Mouse (Mus musculus) neutrophil, adult 5-6 weeks (primary cell): ENCODE results near the gene Coro7. TPM values are rescaled to one million over a fixed set of nuclear protein-coding genes. Genes with fewer than 3 reads are reported as not detected.
"Not testable (repeated sequence)": the region's sequence is repeated elsewhere in the genome, so short reads cannot be mapped to it uniquely, and the experiment has no call there.

Experiments used
- ATAC-seq: fragments of 151-379, 151-347 bp; 2 replicates; pipeline ENCODE4 v1.8.0; 2017; ENCODE audit warnings: mild to moderate bottlenecking, moderate TSS enrichment; ENCODE audit not compliant: insufficient number of reproducible peaks, poor library complexity, low FRiP score, severe bottlenecking; ENCODE audit errors: extremely low read depth
- total RNA-seq: library from RNA; stranded (forward); fragments of 200-1000 nt; gene quantifications from 2 replicates; pipeline ENCODE4 v1.2.3, GENCODE M21; 2017

Coro7 gene
- total RNA-seq, 1 experiment from 2014 or later: 65.6 TPM

GRCm38 (mm10) chr16:4683581-4684456 lies 4.2 kb upstream of the Coro7 start:
- peak; percentile 67 for ATAC-seq

- ATAC-seq: no peak
Observed at GRCm38 (mm10) chr16:4683193-4683580, 3.6 kb upstream of the Coro7 start.

GRCm38 (mm10) chr16:4682628-4683179 lies 3.1 kb upstream of the Coro7 start:
- no peak for ATAC-seq

- not testable (repeated sequence) for ATAC-seq
Observed at GRCm38 (mm10) chr16:4680922-4681455, 1.4 kb upstream of the Coro7 start.

- no peak for ATAC-seq
Observed at GRCm38 (mm10) chr16:4678080-4678479, 1.5 kb downstream of the Coro7 start.

- ATAC-seq: no peak
Observed at GRCm38 (mm10) chr16:4676836-4677235, 2.7 kb downstream of the Coro7 start.

GRCm38 (mm10) chr16:4674091-4674490 lies 5.5 kb downstream of the Coro7 start:
- peak; percentile 79 for ATAC-seq

GRCm38 (mm10) chr16:4670317-4670716 lies 9.3 kb downstream of the Coro7 start:
- no peak for ATAC-seq

- peak; percentile 84 for ATAC-seq
Observed at GRCm38 (mm10) chr16:4667190-4667808, 12.3 kb downstream of the Coro7 start.

- ATAC-seq: no peak
Observed at GRCm38 (mm10) chr16:4665726-4666125, 13.9 kb downstream of the Coro7 start.

- ATAC-seq: no peak
Observed at GRCm38 (mm10) chr16:4663806-4664205, 15.8 kb downstream of the Coro7 start.

GRCm38 (mm10) chr16:4661605-4662004 lies 18.0 kb downstream of the Coro7 start:
- no peak for ATAC-seq

GRCm38 (mm10) chr16:4659326-4659725 lies 20.3 kb downstream of the Coro7 start:
- ATAC-seq: no peak

GRCm38 (mm10) chr16:4658781-4659245 lies 20.8 kb downstream of the Coro7 start:
- ATAC-seq: no peak

- ATAC-seq: no peak
Observed at GRCm38 (mm10) chr16:4656571-4657081, 23.0 kb downstream of the Coro7 start.

GRCm38 (mm10) chr16:4655764-4656570 lies 23.6 kb downstream of the Coro7 start:
- ATAC-seq: no peak

GRCm38 (mm10) chr16:4655251-4655734 lies 24.3 kb downstream of the Coro7 start:
- no peak for ATAC-seq

GRCm38 (mm10) chr16:4654706-4655105 lies 24.9 kb downstream of the Coro7 start:
- ATAC-seq: no peak
